Mouse (Mus musculus) thymus, adult 2 months (tissue): ENCODE data around the gene Grin2b. TPM values are rescaled to one million over a fixed set of nuclear protein-coding genes. Genes with fewer than 3 reads are reported as not detected.

Source experiments
- DNase-seq: peaks from one replicate; pipeline ENCODE4 v3.0.0; 2021
- H3K27ac ChIP-seq: fragments of 200-500 bp; 2 replicates; pipeline ENCODE4 v1.5.1; 2012; ENCODE audit warnings: low read length, control low read depth; ENCODE audit not compliant: control insufficient read depth, insufficient read depth
- H3K27me3 ChIP-seq: fragments of 200-500 bp; 2 replicates; pipeline ENCODE4 v1.6.1; 2012; ENCODE audit warnings: mild to moderate bottlenecking, low read length, moderate library complexity, mixed read lengths; ENCODE audit not compliant: control insufficient read depth, insufficient read depth
- H3K36me3 ChIP-seq: fragments of 200-500 bp; 2 replicates; pipeline ENCODE4 v1.6.1; 2012; ENCODE audit warnings: mild to moderate bottlenecking, low read length, moderate library complexity; ENCODE audit not compliant: control insufficient read depth, insufficient read depth
- H3K4me1 ChIP-seq: fragments of 200-500 bp; replicated peaks from 2 replicates; pipeline ENCODE4 v1.6.1; 2012; ENCODE audit warnings: low read length; ENCODE audit not compliant: control insufficient read depth, insufficient read depth
- H3K4me3 ChIP-seq: fragments of 200-500 bp; 2 replicates; pipeline ENCODE4 v1.5.1; 2012; ENCODE audit warnings: mild to moderate bottlenecking, low read length, control low read depth, moderate library complexity; ENCODE audit not compliant: control insufficient read depth, insufficient read depth
- CTCF ChIP-seq: fragments of 200-500 bp; IDR thresholded peaks from 2 replicates; pipeline ENCODE4 v1.5.1; 2012; ENCODE audit warnings: mild to moderate bottlenecking, control low read depth, low read length, moderate library complexity, borderline replicate concordance; ENCODE audit not compliant: control insufficient read depth, poor library complexity, insufficient read depth; ENCODE audit errors: extremely low read depth
- POLR2A ChIP-seq: fragments of 200-500 bp; IDR thresholded peaks from 2 replicates; pipeline ENCODE4 v1.6.1; 2012; ENCODE audit warnings: mild to moderate bottlenecking, low read length, control low read depth, moderate library complexity; ENCODE audit not compliant: control insufficient read depth, poor library complexity, insufficient read depth; ENCODE audit errors: extremely low read depth
- WGBS: fragments of 180-500 bp; shearing (Covaris S2); methylation state at CpG from one replicate; pipeline ENCODE4 v1.1.7; 2018; 5-methylcytosine and 5-hydroxymethylcytosine counted together
- polyA plus RNA-seq: library from polyadenylated mRNA; depleted of rRNA; stranded (reverse); fragments of >200 nt; gene quantifications from 2 replicates; pipeline ENCODE4 v1.2.3, GENCODE M21; 2012

Grin2b gene
- polyA plus RNA-seq, 1 experiment: under 0.01 TPM

- DNase-seq: no peak
- WGBS: 71% methylated on average over 13 of the region's 13 CpGs
These were observed 374.9 kb downstream of the Grin2b start for GRCm38 (mm10) chr6:135798202-135798992.

DNA sequence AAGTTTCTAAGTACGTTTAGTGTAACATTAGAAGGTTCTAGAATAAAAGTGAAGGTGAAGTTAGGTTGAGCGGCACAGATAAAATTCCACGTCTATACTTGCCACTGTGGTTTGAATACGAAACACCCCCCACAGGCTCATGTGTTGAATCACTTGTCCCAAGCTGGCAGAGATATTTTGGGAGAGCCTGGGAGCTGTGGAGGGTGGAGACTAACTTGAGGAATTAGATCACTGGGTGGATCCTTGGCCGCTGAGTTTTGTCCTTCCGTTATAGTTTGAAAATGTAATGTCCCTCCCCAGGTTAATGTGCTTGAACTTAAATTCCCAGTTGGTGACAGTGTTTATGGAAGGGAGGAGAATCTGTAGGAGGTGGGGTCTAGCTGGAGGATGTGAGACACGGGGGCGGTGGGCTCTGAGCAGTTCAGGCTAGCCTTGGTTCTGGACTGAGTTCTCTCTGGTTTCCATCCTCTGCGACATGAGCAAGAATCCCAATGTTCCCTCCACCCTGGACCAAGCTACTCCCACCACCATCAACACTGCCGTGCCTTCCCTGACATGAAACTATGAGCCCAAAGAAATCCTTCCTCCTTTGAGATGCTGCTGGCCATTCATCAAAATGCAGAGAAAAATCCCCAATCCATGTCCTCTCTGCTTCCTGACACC, 375.8 kb downstream of the Grin2b start:
- 89% methylated on average over 10 of the region's 10 CpGs for WGBS
- H3K36me3 ChIP-seq: no peaks in the 10 kb centered on the region
- no peaks in the 10 kb centered on the region for H3K27me3 ChIP-seq
- no peak overlapping the region for H3K27ac ChIP-seq
- no peaks in the 10 kb centered on the region for H3K4me1 ChIP-seq
- TF ChIP-seq CTCF: no peak
- no peak for TF ChIP-seq POLR2A
- H3K4me3 ChIP-seq: no peak overlapping the region
- DNase-seq: no peak

More at GRCm38 (mm10) chr6:135798202-135798992, 374.9 kb downstream of the Grin2b start:
- no peak overlapping the region for H3K4me3 ChIP-seq
- H3K4me1 ChIP-seq: no peaks in the 10 kb centered on the region
- no peak overlapping the region for H3K27ac ChIP-seq
- no peaks in the 10 kb centered on the region for H3K27me3 ChIP-seq
- no peaks in the 10 kb centered on the region for H3K36me3 ChIP-seq
- TF ChIP-seq CTCF (no peak), POLR2A (no peak)

GRCm38 (mm10) chr6:135796911-135797310, 376.4 kb downstream of the Grin2b start:
- TF ChIP-seq POLR2A (no peak), CTCF (no peak)
- no peak for DNase-seq
- H3K36me3 ChIP-seq: no peaks in the 10 kb centered on the region
- no peak overlapping the region for H3K27ac ChIP-seq
- H3K27me3 ChIP-seq: no peaks in the 10 kb centered on the region
- no peaks in the 10 kb centered on the region for H3K4me1 ChIP-seq
- 92% methylated on average over 4 of the region's 4 CpGs for WGBS
- no peak overlapping the region for H3K4me3 ChIP-seq

- no peaks in the 10 kb centered on the region for H3K36me3 ChIP-seq
These were observed 381.9 kb downstream of the Grin2b start for GRCm38 (mm10) chr6:135791412-135791811.

DNA sequence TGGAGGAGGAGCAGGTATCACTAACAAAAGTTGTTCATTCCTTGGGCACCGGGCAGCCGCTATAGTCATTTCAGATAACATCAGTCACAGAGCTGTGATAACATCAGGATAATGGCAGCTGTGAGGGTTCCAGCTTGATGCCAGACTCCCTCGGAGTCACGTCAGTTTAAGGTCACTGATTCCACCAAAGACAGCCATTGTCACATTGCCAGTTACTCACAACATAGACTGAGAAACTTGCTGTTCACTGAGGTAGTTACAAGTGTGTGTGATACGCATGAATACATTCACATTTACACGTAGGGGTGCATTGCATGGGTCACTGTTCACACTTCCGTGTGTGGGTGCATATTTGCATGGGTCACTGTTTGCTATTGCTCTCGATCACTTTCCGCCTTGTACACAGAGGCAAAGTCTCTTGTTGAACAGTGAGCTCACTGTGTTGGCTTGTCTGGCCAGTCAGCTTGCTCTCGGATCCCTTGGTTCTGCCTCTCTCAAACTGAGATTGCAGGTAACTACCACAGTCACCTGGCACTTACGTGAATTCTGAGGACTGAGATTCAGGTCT, 383.6 kb downstream of the Grin2b start:
- WGBS: 91% methylated on average over 11 of the region's 11 CpGs
- TF ChIP-seq POLR2A (no peak), CTCF (no peak)
- Histone ChIP-seq H3K27ac (no peak overlapping the region), H3K27me3 (no peaks in the 10 kb centered on the region), H3K36me3 (no peaks in the 10 kb centered on the region), H3K4me3 (no peak overlapping the region), H3K4me1 (no peaks in the 10 kb centered on the region)
- no peak for DNase-seq

More at GRCm38 (mm10) chr6:135791412-135791811, 381.9 kb downstream of the Grin2b start:
- WGBS: 91% methylated on average over 4 of the region's 4 CpGs
- H3K27ac ChIP-seq: no peak overlapping the region
- H3K4me3 ChIP-seq: no peak overlapping the region
- H3K4me1 ChIP-seq: no peaks in the 10 kb centered on the region
- no peaks in the 10 kb centered on the region for H3K27me3 ChIP-seq
- no peak for DNase-seq
- TF ChIP-seq POLR2A: no peak
- TF ChIP-seq CTCF: no peak

DNA sequence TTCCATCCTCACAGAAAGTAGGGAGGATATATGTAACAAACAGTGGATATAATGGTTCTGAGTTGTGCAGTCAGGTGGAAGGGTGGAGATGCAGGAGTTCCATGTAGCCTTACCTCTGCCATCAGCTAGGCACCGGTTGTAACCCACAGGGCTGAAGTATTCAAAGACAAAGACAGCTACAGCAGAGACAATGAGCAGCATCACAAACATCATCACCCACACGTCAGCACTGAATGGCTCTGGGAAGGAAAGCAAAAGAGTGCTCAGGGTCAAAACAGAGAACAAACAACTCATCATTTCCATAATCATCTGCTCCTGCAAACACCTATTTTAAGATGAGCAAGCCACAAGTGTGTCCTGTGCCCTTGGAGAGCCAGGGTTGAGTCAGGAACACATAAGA, 398.6 kb downstream of the Grin2b start:
- H3K4me3 ChIP-seq: no peak overlapping the region
- TF ChIP-seq POLR2A (no peak), CTCF (no peak)

More for the DNA sequence above, 398.6 kb downstream of the Grin2b start:
- WGBS: 92% methylated on average over 2 of the region's 2 CpGs
- no peaks in the 10 kb centered on the region for H3K36me3 ChIP-seq
- no peaks in the 10 kb centered on the region for H3K27me3 ChIP-seq
- no peak overlapping the region for H3K27ac ChIP-seq
- DNase-seq: no peak
- no peaks in the 10 kb centered on the region for H3K4me1 ChIP-seq
